14 mouse cellular contexts compared by ENCODE assay signal in the genomic region with DNA sequence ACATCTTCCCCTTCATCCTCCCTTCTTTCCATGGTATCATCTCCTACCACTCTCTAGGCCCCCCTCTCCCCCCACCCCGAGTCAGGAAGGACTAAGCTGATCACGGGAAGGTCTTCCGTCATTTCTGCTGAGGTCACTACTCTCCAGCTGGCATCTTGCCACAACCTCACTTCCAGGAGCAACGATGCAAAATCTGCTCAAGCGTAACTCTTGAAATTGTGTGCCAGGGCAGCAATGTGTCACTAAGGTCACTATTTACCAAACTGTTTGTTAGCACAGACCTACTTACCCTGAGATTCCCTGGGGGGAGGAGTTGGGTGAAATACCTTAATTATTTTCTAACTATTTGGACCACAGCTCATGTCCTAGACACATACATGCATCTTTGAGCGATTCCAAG. TPM values are rescaled to one million over a fixed set of nuclear protein-coding genes. Genes with fewer than 3 reads are reported as not detected.
DNase-seq lines count a peak whose midpoint lies in the region; TF ChIP-seq lines count a peak whose summit lies in the region.
"Had no signal": no experiment of that assay in that cellular context is flagged by ENCODE, and none has a peak within 500 bp of the region (broad histone marks: within the 10 kb centered on the region; RNA-seq: fewer than 3 reads in every experiment).

No protein-coding gene starts in this region.

- peak; percentile 31 to 54 for DNase-seq in cerebellum, postnatal 14 days
- no peak for DNase-seq in cerebellum, adult 11-12 months
- peak; percentile 49 for DNase-seq in lung, postnatal 10 days
- no peak for DNase-seq in lung, adult 2 months
- peak; percentile 52 to 63 for DNase-seq in adrenal gland, postnatal 36 days
- peak; percentile 23 for DNase-seq in retina, postnatal 7 days (ENCODE audit: low read depth, low spot score)
- no peak for DNase-seq in gastrocnemius, postnatal 10 days
- no peak for DNase-seq in yolk sac, embryonic 10.5 days (ENCODE audit: low spot score)
- DNase-seq: gastrocnemius, postnatal 14 days had no signal

- no peak overlapping the region for H3K4me3 ChIP-seq in lung, adult 2 months (replicated peaks; ENCODE audit: extremely low read depth, low read depth, low read length)
- H3K4me3 ChIP-seq: embryonic facial prominence, embryonic 15.5 days; heart, embryonic 13.5 days; hindbrain, embryonic 13.5 days; liver, embryonic 15.5 days; myocyte had no signal

- H3K4me1 ChIP-seq in lung, adult 2 months (ENCODE audit: control insufficient read depth, insufficient read depth, low read length) = no peaks in the 10 kb centered on the region

- WGBS in lung, adult 2 months = 41% methylated on average over 6 of the region's 6 CpGs

- TF ChIP-seq CTCF in lung, adult 2 months (IDR thresholded peaks at IDR 0.05; ENCODE audit: insufficient read depth, low read length) = no peak

- TF ChIP-seq POLR2A in lung, adult 2 months (IDR thresholded peaks at IDR 0.05; ENCODE audit: borderline replicate concordance, extremely low read depth, low read depth, low read length) = no peak

RNA-seq across cellular contexts. Expression of gene Fam20a, which starts 21.3 kb away (rescaled TPM):
- 16.6 and 17.6 TPM in 2 replicates for polyA plus RNA-seq in lung, adult 2 months (2012; rRNA removed)
- total RNA-seq in adrenal gland, postnatal 36 days (2021) = 1 to 10 TPM; 2.2 to 4.1 TPM
- total RNA-seq in gastrocnemius, postnatal 10 days (2021) = 1 to 10 TPM; 4.6 to 7.5 TPM

RNA-seq across cellular contexts. Expression of gene Prkar1a, which starts 51.6 kb away (rescaled TPM):
- 110 and 128 TPM in 2 replicates for polyA plus RNA-seq in lung, adult 2 months (2012; rRNA removed)
- total RNA-seq in adrenal gland, postnatal 36 days (2021) = 100 to 1,000 TPM; 421 to 431 TPM
- total RNA-seq in gastrocnemius, postnatal 10 days (2021) = 100 to 1,000 TPM; 246 to 270 TPM

Comparison
In these comparisons a context has a peak if more than half of its experiments do, and no peak if none do; other contexts are left out.
1. DNase-seq: peak in cerebellum, postnatal 14 days (2 of 2), lung, postnatal 10 days (single experiment), adrenal gland, postnatal 36 days (2 of 2) and retina, postnatal 7 days (single experiment); none in cerebellum, adult 11-12 months (single experiment), lung, adult 2 months (single experiment), gastrocnemius, postnatal 10 days (single experiment) and yolk sac, embryonic 10.5 days (single experiment).